Mouse (Mus musculus): Measurements from ENCODE around the gene Nfkbie. TPM values are rescaled to one million over a fixed set of nuclear protein-coding genes. Genes with fewer than 3 reads are reported as not detected.

Nfkbie gene
- polyA plus RNA-seq, 1 experiment from 2014 or later = 5.1 TPM

- 4% methylated on average over 14 of the region's 14 CpGs for WGBS
- no peaks in the 10 kb centered on the region for H3K27me3 ChIP-seq (ENCODE audit: insufficient read depth, low read length)
- no peak overlapping the region for H3K27ac ChIP-seq
- H3K4me3 ChIP-seq (replicated peaks; ENCODE audit: low read depth, low read length) = peak overlapping the region; percentile 57
- no peak for DNase-seq (ENCODE audit: low spot score)
- H3K9me3 ChIP-seq (replicated peaks; ENCODE audit: low read length) = no peaks in the 10 kb centered on the region
- H3K9ac ChIP-seq (ENCODE audit: low read depth, low read length) = peak overlapping the region; percentile 66
- TF ChIP-seq CTCF (IDR thresholded peaks at IDR 0.05; ENCODE audit: low read depth) = no peak
- H3K4me2 ChIP-seq (ENCODE audit: low read length) = peak overlapping the region; percentile 92
- peaks cover 4% of the 10 kb centered on the region; the same call in 1 of the 2 replicates for H3K4me1 ChIP-seq (replicated peaks; ENCODE audit: insufficient read depth, low read length)
- 0 out of 2 replicates have a peak, but pooled peaks cover 3% of the 10 kb centered on the region for H3K36me3 ChIP-seq (ENCODE audit: insufficient read depth, low read length)
- no peak for ATAC-seq (replicated peaks; ENCODE audit: low FRiP score, low read depth)
These were observed 595 bp downstream of the Nfkbie start for GRCm38 (mm10) chr17:45556107-45556489.

GRCm38 (mm10) chr17:45556514-45557245 lies 1.2 kb downstream of the Nfkbie start:
- 66% methylated on average over 3 of the region's 3 CpGs for WGBS
- no peak for DNase-seq (ENCODE audit: low spot score)
- Histone ChIP-seq H3K4me3 (replicated peaks; ENCODE audit: low read depth, low read length) (peak overlapping the region; percentile 57), H3K4me2 (ENCODE audit: low read length) (peak overlapping the region; percentile 92), H3K9ac (ENCODE audit: low read depth, low read length) (no peak overlapping the region), H3K27ac (no peak overlapping the region), H3K27me3 (ENCODE audit: insufficient read depth, low read length) (no peaks in the 10 kb centered on the region), H3K4me1 (replicated peaks; ENCODE audit: insufficient read depth, low read length) (peaks cover 4% of the 10 kb centered on the region; the same call in 1 of the 2 replicates), H3K9me3 (replicated peaks; ENCODE audit: low read length) (no peaks in the 10 kb centered on the region), H3K36me3 (ENCODE audit: insufficient read depth, low read length) (0 out of 2 replicates have a peak, but pooled peaks cover 3% of the 10 kb centered on the region)
- no peak for ATAC-seq (replicated peaks; ENCODE audit: low FRiP score, low read depth)
- TF ChIP-seq CTCF (IDR thresholded peaks at IDR 0.05; ENCODE audit: low read depth) = no peak

- no peak overlapping the region for H3K4me3 ChIP-seq (replicated peaks; ENCODE audit: low read depth, low read length)
- TF ChIP-seq CTCF (IDR thresholded peaks at IDR 0.05; ENCODE audit: low read depth) = no peak
- no peak overlapping the region for H3K9ac ChIP-seq (ENCODE audit: low read depth, low read length)
- no peaks in the 10 kb centered on the region for H3K27me3 ChIP-seq (ENCODE audit: insufficient read depth, low read length)
- ATAC-seq (replicated peaks; ENCODE audit: low FRiP score, low read depth) = no peak
- 0 out of 2 replicates have a peak, but pooled peaks cover 3% of the 10 kb centered on the region for H3K36me3 ChIP-seq (ENCODE audit: insufficient read depth, low read length)
- no peak for DNase-seq (ENCODE audit: low spot score)
- 0 out of 2 replicates have a peak overlapping the region, but pooled peaks have one; percentile 92 for H3K4me2 ChIP-seq (ENCODE audit: low read length)
- H3K27ac ChIP-seq = no peak overlapping the region
- 58% methylated on average over 6 of the region's 7 CpGs for WGBS
- H3K9me3 ChIP-seq (replicated peaks; ENCODE audit: low read length) = no peaks in the 10 kb centered on the region
- peaks cover 4% of the 10 kb centered on the region; the same call in 1 of the 2 replicates for H3K4me1 ChIP-seq (replicated peaks; ENCODE audit: insufficient read depth, low read length)
These were observed 1.8 kb downstream of the Nfkbie start for GRCm38 (mm10) chr17:45557246-45557824.

GRCm38 (mm10) chr17:45557998-45558862 lies 2.7 kb downstream of the Nfkbie start:
- ATAC-seq (replicated peaks; ENCODE audit: low FRiP score, low read depth) (no peak), DNase-seq (ENCODE audit: low spot score) (no peak)
- Histone ChIP-seq H3K36me3 (ENCODE audit: insufficient read depth, low read length) (0 out of 2 replicates have a peak, but pooled peaks cover 3% of the 10 kb centered on the region), H3K9ac (ENCODE audit: low read depth, low read length) (no peak overlapping the region), H3K27me3 (ENCODE audit: insufficient read depth, low read length) (no peaks in the 10 kb centered on the region), H3K4me2 (ENCODE audit: low read length) (0 out of 2 replicates have a peak overlapping the region, but pooled peaks have one; percentile 92), H3K9me3 (replicated peaks; ENCODE audit: low read length) (no peaks in the 10 kb centered on the region), H3K27ac (no peak overlapping the region), H3K4me3 (replicated peaks; ENCODE audit: low read depth, low read length) (no peak overlapping the region), H3K4me1 (replicated peaks; ENCODE audit: insufficient read depth, low read length) (peaks cover 4% of the 10 kb centered on the region; the same call in 1 of the 2 replicates)
- TF ChIP-seq CTCF (IDR thresholded peaks at IDR 0.05; ENCODE audit: low read depth) = no peak
- WGBS = 66% methylated on average over 16 of the region's 16 CpGs

GRCm38 (mm10) chr17:45559732-45560525 lies 4.4 kb downstream of the Nfkbie start:
- H3K4me3 ChIP-seq (replicated peaks; ENCODE audit: low read depth, low read length) = no peak overlapping the region
- TF ChIP-seq CTCF (IDR thresholded peaks at IDR 0.05; ENCODE audit: low read depth) = no peak
- WGBS = 86% methylated on average over 15 of the region's 15 CpGs
- H3K27ac ChIP-seq = no peak overlapping the region
- no peak overlapping the region for H3K9ac ChIP-seq (ENCODE audit: low read depth, low read length)
- 0 out of 2 replicates have a peak, but pooled peaks cover 3% of the 10 kb centered on the region for H3K36me3 ChIP-seq (ENCODE audit: insufficient read depth, low read length)
- DNase-seq (ENCODE audit: low spot score) (no peak), ATAC-seq (replicated peaks; ENCODE audit: low FRiP score, low read depth) (no peak)
- no peak overlapping the region for H3K4me2 ChIP-seq (ENCODE audit: low read length)
- H3K27me3 ChIP-seq (ENCODE audit: insufficient read depth, low read length) = no peaks in the 10 kb centered on the region
- peaks cover 12% of the 10 kb centered on the region for H3K4me1 ChIP-seq (replicated peaks; ENCODE audit: insufficient read depth, low read length)
- no peaks in the 10 kb centered on the region for H3K9me3 ChIP-seq (replicated peaks; ENCODE audit: low read length)
